Mouse (Mus musculus): ENCODE measurements around the gene Fgf10. TPM values are rescaled to one million over a fixed set of nuclear protein-coding genes. Genes with fewer than 3 reads are reported as not detected.
A peak's percentile ranks its signal among the peaks of the same experiment; 100 is the strongest.

Fgf10 gene
- polyA plus RNA-seq, 1 experiment from 2014 or later, result 0.82 TPM

GRCm38 (mm10) chr13:118819785-118820184 is 150.2 kb downstream of the Fgf10 start:
- Histone ChIP-seq H3K9me3 (no peaks in the 10 kb centered on the region), H3K9ac (no peak overlapping the region), H3K36me3 (replicated peaks) (no peaks in the 10 kb centered on the region), H3K4me1 (no peaks in the 10 kb centered on the region), H3K4me2 (no peak overlapping the region), H3K27ac (no peak overlapping the region), H3K27me3 (no peaks in the 10 kb centered on the region), H3K4me3 (replicated peaks) (no peak overlapping the region)
- no peak for ATAC-seq (ENCODE audit: low FRiP score)
- 89% methylated on average over 6 of the region's 6 CpGs for WGBS

GRCm38 (mm10) chr13:118823113-118823512 is 153.5 kb downstream of the Fgf10 start:
- Histone ChIP-seq H3K36me3 (replicated peaks) (no peaks in the 10 kb centered on the region), H3K9me3 (no peaks in the 10 kb centered on the region), H3K4me3 (replicated peaks) (no peak overlapping the region), H3K27me3 (no peaks in the 10 kb centered on the region), H3K4me2 (no peak overlapping the region), H3K4me1 (no peaks in the 10 kb centered on the region), H3K27ac (no peak overlapping the region), H3K9ac (no peak overlapping the region)
- no peak for ATAC-seq (ENCODE audit: low FRiP score)
- 87% methylated on average over 2 of the region's 2 CpGs for WGBS

- 89% methylated on average over 4 of the region's 4 CpGs for WGBS
- H3K4me1 ChIP-seq, result no peaks in the 10 kb centered on the region
- ATAC-seq (ENCODE audit: low FRiP score), result no peak
These were observed 155.5 kb downstream of the Fgf10 start for GRCm38 (mm10) chr13:118825102-118825501.

GRCm38 (mm10) chr13:118828604-118829381 is 159.2 kb downstream of the Fgf10 start:
- WGBS, result 85% methylated on average over 10 of the region's 10 CpGs
- H3K9me3 ChIP-seq, result no peaks in the 10 kb centered on the region
- no peak for ATAC-seq (ENCODE audit: low FRiP score)

More at GRCm38 (mm10) chr13:118825102-118825501, 155.5 kb downstream of the Fgf10 start:
- Histone ChIP-seq H3K9me3 (no peaks in the 10 kb centered on the region), H3K9ac (no peak overlapping the region), H3K36me3 (replicated peaks) (no peaks in the 10 kb centered on the region), H3K27ac (no peak overlapping the region), H3K4me3 (replicated peaks) (no peak overlapping the region), H3K27me3 (no peaks in the 10 kb centered on the region), H3K4me2 (no peak overlapping the region)

GRCm38 (mm10) chr13:118834021-118834420 is 164.4 kb downstream of the Fgf10 start:
- H3K36me3 ChIP-seq (replicated peaks), result no peaks in the 10 kb centered on the region
- H3K4me1 ChIP-seq, result no peaks in the 10 kb centered on the region
- H3K27ac ChIP-seq, result no peak overlapping the region
- H3K4me2 ChIP-seq, result no peak overlapping the region
- H3K9me3 ChIP-seq, result no peaks in the 10 kb centered on the region
- ATAC-seq (ENCODE audit: low FRiP score), result no peak
- H3K27me3 ChIP-seq, result no peaks in the 10 kb centered on the region
- no peak overlapping the region for H3K4me3 ChIP-seq (replicated peaks)
- no peak overlapping the region for H3K9ac ChIP-seq

More at GRCm38 (mm10) chr13:118828604-118829381, 159.2 kb downstream of the Fgf10 start:
- Histone ChIP-seq H3K4me3 (replicated peaks) (no peak overlapping the region), H3K27ac (no peak overlapping the region), H3K9ac (no peak overlapping the region), H3K27me3 (no peaks in the 10 kb centered on the region), H3K4me2 (no peak overlapping the region), H3K4me1 (no peaks in the 10 kb centered on the region), H3K36me3 (replicated peaks) (no peaks in the 10 kb centered on the region)

- no peaks in the 10 kb centered on the region for H3K4me1 ChIP-seq
- H3K9ac ChIP-seq, result no peak overlapping the region
- ATAC-seq (ENCODE audit: low FRiP score), result peak; percentile 49; the same call in 1 of the 2 replicates
- no peak overlapping the region for H3K27ac ChIP-seq
- H3K4me3 ChIP-seq (replicated peaks), result no peak overlapping the region
- no peaks in the 10 kb centered on the region for H3K36me3 ChIP-seq (replicated peaks)
- no peak overlapping the region for H3K4me2 ChIP-seq
- no peaks in the 10 kb centered on the region for H3K27me3 ChIP-seq
- no peaks in the 10 kb centered on the region for H3K9me3 ChIP-seq
- WGBS, result 62% methylated on average over 4 of the region's 4 CpGs
These were observed 165.5 kb downstream of the Fgf10 start for GRCm38 (mm10) chr13:118835078-118835477.
